Mouse (Mus musculus) hindbrain, embryonic 14.5 days (tissue): ENCODE results near the gene Scgb1b17. TPM values are rescaled to one million over a fixed set of nuclear protein-coding genes. Genes with fewer than 3 reads are reported as not detected.
"Not testable (repeated sequence)": the region's sequence is repeated elsewhere in the genome, so short reads cannot be mapped to it uniquely, and the experiment has no call there.

Experiments
- ATAC-seq: fragments of 200-750 bp; cut with Nextera tagmentation; 2 replicates; pipeline ENCODE4 v1.8.0; 2017; ENCODE audit warnings: moderate number of reproducible peaks, mild to moderate bottlenecking, moderate TSS enrichment, moderate library complexity; ENCODE audit not compliant: low FRiP score
- DNase-seq: peaks from one replicate; pipeline ENCODE4 v3.0.0-alpha.2; 2015; ENCODE audit warnings: low spot score
- H3K27ac ChIP-seq: fragments of 300-500 bp; sonication (generic); 2 replicates; pipeline ENCODE4 v1.5.1; 2014; ENCODE audit warnings: mild to moderate bottlenecking, moderate library complexity
- H3K27me3 ChIP-seq: fragments of 300-500 bp; sonication (generic); 2 replicates; pipeline ENCODE4 v1.6.1; 2014; ENCODE audit warnings: mild to moderate bottlenecking, low read length, mixed read lengths; ENCODE audit not compliant: control insufficient read depth, insufficient read depth
- H3K36me3 ChIP-seq: fragments of 300-500 bp; sonication (generic); replicated peaks from 2 replicates; pipeline ENCODE4 v1.6.1; 2014; ENCODE audit not compliant: control insufficient read depth, insufficient read depth
- H3K4me1 ChIP-seq: fragments of 300-500 bp; sonication (generic); replicated peaks from 2 replicates; pipeline ENCODE4 v1.6.1; 2014; ENCODE audit warnings: antibody characterized with exemption, low read length, mixed read lengths; ENCODE audit not compliant: control insufficient read depth, insufficient read depth
- H3K4me2 ChIP-seq: fragments of 300-500 bp; sonication (generic); replicated peaks from 2 replicates; pipeline ENCODE4 v1.6.1; 2014; ENCODE audit warnings: mild to moderate bottlenecking, moderate library complexity
- H3K4me3 ChIP-seq: fragments of 300-500 bp; sonication (generic); replicated peaks from 2 replicates; pipeline ENCODE4 v1.5.1; 2014; ENCODE audit warnings: mild to moderate bottlenecking, low read length
- H3K9ac ChIP-seq: fragments of 300-500 bp; sonication (generic); 2 replicates; pipeline ENCODE4 v1.6.1; 2014
- H3K9me3 ChIP-seq: fragments of 300-500 bp; sonication (generic); 2 replicates; pipeline ENCODE4 v1.6.1; 2016; ENCODE audit warnings: low read length; ENCODE audit not compliant: control insufficient read depth
- polyA plus RNA-seq: library from polyadenylated mRNA; unstranded; fragments of >200 nt; fragmentation: Nextera tagmentation; extraction: Ambion mirVana; gene quantifications from 2 replicates; pipeline ENCODE4 v1.2.1, GENCODE M21; 2014

Scgb1b17 gene
- not detected in 2 replicates for polyA plus RNA-seq

DNA sequence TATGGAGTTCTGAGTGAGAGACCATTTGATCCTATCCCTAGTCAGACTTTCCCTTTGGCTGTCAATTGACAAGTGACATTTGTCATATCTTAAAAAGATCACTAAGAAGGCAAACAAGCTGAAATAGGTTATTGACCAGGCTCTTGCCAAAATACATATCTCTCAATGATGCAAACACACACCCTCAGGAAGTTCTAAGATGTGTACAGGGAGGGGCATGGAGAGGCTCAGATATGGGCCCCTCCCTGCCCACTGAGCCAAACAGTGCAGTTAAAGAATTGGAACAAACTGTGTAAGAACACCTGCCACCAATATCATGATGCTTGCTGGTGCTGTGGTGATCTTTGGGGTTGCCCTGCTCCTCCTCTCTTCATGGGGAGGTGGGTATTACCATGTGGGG, at the start of gene Scgb1b17:
TSS of gene Scgb1b17 (plus strand) at position 301 of the 400 bp plus-strand sequence.
- H3K9ac ChIP-seq, DNase-seq, H3K27ac ChIP-seq, H3K27me3 ChIP-seq, ATAC-seq, H3K4me2 ChIP-seq, H3K4me1 ChIP-seq, H3K4me3 ChIP-seq, H3K9me3 ChIP-seq, H3K36me3 ChIP-seq: not testable (repeated sequence)

- H3K27ac ChIP-seq, H3K27me3 ChIP-seq, H3K9ac ChIP-seq, H3K36me3 ChIP-seq, H3K4me3 ChIP-seq, ATAC-seq, DNase-seq, H3K4me2 ChIP-seq, H3K4me1 ChIP-seq, H3K9me3 ChIP-seq: not testable (repeated sequence)
These were observed 6.8 kb upstream of the Scgb1b17 start, which contains the start of gene Scgb2b17 for GRCm38 (mm10) chr7:33056461-33056860. Gene Scgb2b17, minus strand, starts transcription at chr7:33056561.

Other genes starting within 250 kb of the Scgb1b17 start
- gene Scgb2b15, start 233.8 kb upstream of the Scgb1b17 start, polyA plus RNA-seq = not detected in 2 replicates
- not detected in 2 replicates for gene Scgb1b15, start 226.9 kb upstream of the Scgb1b17 start, polyA plus RNA-seq
- gene Scgb2b17, start 6.9 kb upstream of the Scgb1b17 start, polyA plus RNA-seq = not detected in 2 replicates
- not detected in 2 replicates for gene Scgb2b18, start 110.4 kb downstream of the Scgb1b17 start, polyA plus RNA-seq
- gene Scgb1b18, start 122.1 kb downstream of the Scgb1b17 start, polyA plus RNA-seq = not detected in 2 replicates
- not detected in 2 replicates for gene Scgb2b19, start 216.9 kb downstream of the Scgb1b17 start, polyA plus RNA-seq
- not detected in 2 replicates for gene Scgb1b19, start 223.8 kb downstream of the Scgb1b17 start, polyA plus RNA-seq